Mouse (Mus musculus) layer of hippocampus, postnatal 25 days (tissue): ENCODE measurements around the gene Ncapd2. TPM values are rescaled to one million over a fixed set of nuclear protein-coding genes. Genes with fewer than 3 reads are reported as not detected.
"Not testable (repeated sequence)": the region's sequence is repeated elsewhere in the genome, so short reads cannot be mapped to it uniquely, and the experiment has no call there.

Experiments
- DNase-seq, 2 experiments: peaks; one replicate each; pipeline ENCODE4 v3.0.0; 2022; ENCODE audit warnings: mixed read lengths in 2 of 2, low spot score in 1 of 2; ENCODE audit errors: extremely low spot score in 1 of 2
- total RNA-seq, 2 experiments: library from RNA; stranded (reverse); gene quantifications; 2 replicates each; pipeline ENCODE4 v1.2.3; 2021

The Ncapd2 gene
- total RNA-seq, 2 experiments from 2014 or later = 24.1 to 27.6 TPM

- DNase-seq = peak in 1 of 2 experiments; percentile 41
Observed at GRCm38 (mm10) chr6:125166861-125167650, 24.4 kb downstream of the Ncapd2 start.

- peak in 1 of 2 experiments; percentile 18 for DNase-seq
Observed at GRCm38 (mm10) chr6:125166051-125166751, 25.3 kb downstream of the Ncapd2 start, which contains the start of gene Gapdh. Gene Gapdh (minus strand): TSS chr6:125166467.

GRCm38 (mm10) chr6:125165328-125165891, 26.1 kb downstream of the Ncapd2 start:
- DNase-seq = peak; percentile 92 to 96

- peak in 1 of 2 experiments; percentile 35 for DNase-seq
Observed at GRCm38 (mm10) chr6:125164672-125165327, 26.7 kb downstream of the Ncapd2 start.

GRCm38 (mm10) chr6:125163801-125164657, 27.5 kb downstream of the Ncapd2 start:
- DNase-seq = peak in 1 of 2 experiments; percentile 22

DNA sequence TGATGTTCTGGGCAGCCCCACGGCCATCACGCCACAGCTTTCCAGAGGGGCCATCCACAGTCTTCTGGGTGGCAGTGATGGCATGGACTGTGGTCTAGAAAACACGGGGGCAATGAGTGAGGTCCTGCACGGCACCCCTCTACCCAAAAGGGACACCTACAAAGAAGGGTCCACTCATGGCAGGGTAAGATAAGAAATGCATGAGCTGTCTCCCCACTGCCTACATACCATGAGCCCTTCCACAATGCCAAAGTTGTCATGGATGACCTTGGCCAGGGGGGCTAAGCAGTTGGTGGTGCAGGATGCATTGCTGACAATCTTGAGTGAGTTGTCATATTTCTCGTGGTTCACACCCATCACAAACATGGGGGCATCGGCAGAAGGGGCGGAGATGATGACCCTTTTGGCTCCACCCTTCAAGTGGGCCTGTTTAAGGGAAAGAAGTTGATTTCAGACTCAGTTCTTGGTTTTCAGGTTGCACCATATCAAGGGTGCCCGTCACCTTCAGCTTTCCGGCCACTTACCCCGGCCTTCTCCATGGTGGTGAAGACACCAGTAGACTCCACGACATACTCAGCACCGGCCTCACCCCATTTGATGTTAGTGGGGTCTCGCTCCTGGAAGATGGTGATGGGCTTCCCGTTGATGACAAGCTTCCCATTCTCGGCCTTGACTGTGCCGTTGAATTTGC, 28.7 kb downstream of the Ncapd2 start:
- DNase-seq = not testable (repeated sequence)

GRCm38 (mm10) chr6:125161971-125162370, 29.5 kb downstream of the Ncapd2 start:
- DNase-seq = peak in 1 of 2 experiments; percentile 72

DNA sequence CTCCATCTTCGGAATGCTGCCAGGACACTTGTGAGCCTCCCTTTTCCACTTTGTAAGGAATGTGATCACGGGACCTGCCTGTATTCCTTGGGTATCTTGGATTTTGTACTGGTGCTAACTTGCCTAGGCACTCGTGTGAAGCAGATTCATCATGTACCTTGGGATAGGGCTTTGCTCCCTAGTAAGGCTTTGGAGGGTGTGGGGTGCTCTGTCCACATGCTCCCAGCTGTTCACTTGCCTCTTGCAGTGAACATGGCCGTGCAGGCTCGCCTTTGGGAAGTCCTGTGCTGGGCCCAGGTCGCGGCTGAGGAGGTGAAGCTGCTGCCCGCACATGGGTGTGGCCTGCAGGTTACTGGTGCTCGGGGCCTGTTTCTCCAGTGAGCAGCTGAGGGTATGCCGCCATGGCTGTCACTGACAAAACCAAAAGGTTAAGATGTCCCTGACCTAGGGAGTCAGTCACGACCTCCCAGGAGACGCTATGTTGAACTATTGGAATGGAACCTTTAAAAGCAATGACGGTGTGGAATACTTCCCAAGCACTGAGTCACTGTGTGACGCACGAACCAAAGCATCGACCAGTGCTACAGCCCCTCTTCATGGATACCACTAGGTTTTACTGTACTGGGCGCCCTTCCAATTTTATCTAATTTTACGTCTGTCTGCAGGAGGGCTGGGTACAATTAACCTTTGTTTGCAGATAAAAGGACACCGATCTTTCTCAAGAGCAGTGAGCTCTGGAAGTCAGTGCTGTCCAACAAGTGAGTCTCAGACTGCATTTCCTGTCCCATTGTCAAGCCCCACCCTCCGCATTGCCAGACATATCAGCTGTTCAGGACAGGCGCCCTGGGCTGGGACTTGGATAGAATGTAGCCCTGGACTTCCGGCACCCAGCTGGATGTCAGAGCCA, 30.4 kb downstream of the Ncapd2 start:
- peak in 1 of 2 experiments; percentile 45 for DNase-seq

- no peak for DNase-seq
Observed at GRCm38 (mm10) chr6:125160558-125160853, 31.0 kb downstream of the Ncapd2 start.

GRCm38 (mm10) chr6:125159773-125160557, 31.5 kb downstream of the Ncapd2 start:
- no peak for DNase-seq

GRCm38 (mm10) chr6:125158944-125159492, 32.5 kb downstream of the Ncapd2 start:
- DNase-seq = no peak

GRCm38 (mm10) chr6:125156903-125157614, 34.4 kb downstream of the Ncapd2 start:
- DNase-seq = no peak

- DNase-seq = no peak
Observed at GRCm38 (mm10) chr6:125156491-125156890, 35.0 kb downstream of the Ncapd2 start.

DNA sequence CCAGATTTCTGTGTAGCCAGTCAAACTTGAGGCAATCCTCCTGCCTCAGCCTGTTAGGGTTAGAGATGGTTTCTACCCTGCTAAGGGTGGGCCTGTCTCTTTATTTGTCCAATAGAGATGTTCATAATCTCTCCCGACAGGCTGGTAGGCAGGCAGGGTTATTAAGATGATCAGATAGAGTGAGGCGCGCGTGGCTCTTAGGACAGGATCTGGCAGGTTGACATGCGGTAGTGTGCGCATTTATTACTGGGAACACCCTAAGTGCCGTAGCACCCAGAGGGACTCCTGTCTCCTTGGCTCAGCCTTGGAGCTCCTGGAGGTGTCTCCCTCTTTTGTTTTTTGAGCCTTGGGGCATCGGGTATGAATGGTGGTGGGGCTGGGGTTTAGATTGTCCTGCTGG, 36.2 kb downstream of the Ncapd2 start:
- DNase-seq = no peak

GRCm38 (mm10) chr6:125154550-125154949, 37.0 kb downstream of the Ncapd2 start:
- DNase-seq = no peak

DNA sequence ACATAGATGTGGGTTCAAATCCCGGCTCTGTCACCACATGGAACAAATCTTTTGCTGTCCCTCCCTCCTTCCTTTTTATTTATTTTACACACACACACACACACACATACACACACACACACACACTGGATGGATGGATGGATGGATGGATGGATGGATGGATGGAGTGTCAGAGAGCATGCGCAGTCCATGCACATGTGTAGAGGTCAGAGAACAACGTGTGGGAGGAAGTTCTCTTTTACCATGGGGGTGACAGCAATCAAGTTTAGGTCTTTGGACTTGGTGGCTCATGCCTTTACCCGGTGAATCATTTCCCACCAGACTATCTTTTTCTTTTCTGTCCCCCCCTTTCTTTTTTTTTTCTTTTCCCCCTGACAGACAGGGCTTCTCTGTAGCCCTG, 37.8 kb downstream of the Ncapd2 start:
- no peak for DNase-seq

DNA sequence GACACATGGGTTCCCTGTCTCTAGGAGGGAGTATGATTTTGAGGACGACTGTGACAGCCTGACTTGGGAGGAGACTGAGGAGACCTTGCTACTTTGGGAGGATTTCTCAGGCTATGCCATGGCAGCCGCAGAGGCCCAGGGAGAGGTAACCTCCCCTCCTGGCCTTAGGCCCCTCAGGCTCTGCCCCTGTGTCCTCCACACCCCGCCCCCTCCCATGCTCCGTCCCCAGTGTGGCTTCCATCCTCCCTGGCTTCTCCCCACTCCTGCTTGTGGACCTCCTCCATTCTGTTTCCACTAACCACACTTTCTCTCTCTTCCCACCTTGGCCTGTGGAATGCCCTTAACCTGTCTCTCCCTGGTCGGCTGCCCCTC, 38.5 kb downstream of the Ncapd2 start:
- no peak for DNase-seq
